Mouse (Mus musculus): ENCODE results near the gene Lrrc8d.

DNA sequence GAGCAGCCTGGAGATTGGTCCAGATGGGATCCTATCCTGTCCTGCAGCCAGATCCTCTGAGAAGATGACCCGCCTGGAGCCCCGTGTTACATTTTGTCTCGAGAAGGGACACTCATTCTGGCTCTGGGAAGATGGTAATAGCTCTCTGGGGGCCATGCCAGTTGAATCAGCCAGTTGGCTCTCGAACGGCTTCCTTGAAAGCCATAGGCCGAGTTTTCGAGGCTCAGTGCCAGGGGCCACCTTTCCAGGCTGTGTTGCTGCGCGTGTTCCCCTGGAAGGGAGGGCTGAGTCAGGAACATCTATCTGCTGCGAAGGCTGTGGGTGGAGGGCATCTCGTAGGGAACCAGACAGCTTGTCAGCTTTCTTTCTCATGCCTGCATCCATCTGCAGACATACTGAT lies 23.0 kb downstream of the Lrrc8d start:
- TF ChIP-seq POLR2A (IDR thresholded peaks at IDR 0.05; ENCODE audit: insufficient read length, low read depth) (no peak), USF1 (IDR thresholded peaks at IDR 0.05; ENCODE audit: low read depth) (no peak), MYOG (IDR thresholded peaks at IDR 0.05; ENCODE audit: control insufficient read depth in 1 of 3, insufficient read depth in 1 of 3, insufficient read length in 2 of 3, low read depth in 2 of 3) (no peak), TCF12 (IDR thresholded peaks at IDR 0.05; ENCODE audit: insufficient read depth, poor library complexity, severe bottlenecking) (no peak)

All from myocyte (in vitro differentiated cells).